Mouse (Mus musculus) liver, embryonic 15.5 days (tissue): Measurements from ENCODE around the gene Tnmd. TPM values are rescaled to one million over a fixed set of nuclear protein-coding genes. Genes with fewer than 3 reads are reported as not detected.

ENCODE experiments used
- ATAC-seq: fragments of 200-750 bp; cut with Nextera tagmentation; 2 replicates; pipeline ENCODE4 v1.8.0; 2017; ENCODE audit warnings: moderate number of reproducible peaks, mild to moderate bottlenecking, moderate library complexity; ENCODE audit not compliant: insufficient read depth
- H3K27ac ChIP-seq: fragments of 300-500 bp; sonication (generic); replicated peaks from 2 replicates; pipeline ENCODE4 v1.5.1; 2015; ENCODE audit warnings: mild to moderate bottlenecking, inconsistent platforms
- H3K27me3 ChIP-seq: fragments of 300-500 bp; sonication (generic); 2 replicates; pipeline ENCODE4 v1.6.1; 2015; ENCODE audit warnings: mild to moderate bottlenecking, inconsistent platforms
- H3K36me3 ChIP-seq: fragments of 300-500 bp; sonication (generic); replicated peaks from 2 replicates; pipeline ENCODE4 v1.6.1; 2015; ENCODE audit warnings: moderate library complexity, mild to moderate bottlenecking, inconsistent platforms
- H3K4me1 ChIP-seq: fragments of 300-500 bp; sonication (generic); replicated peaks from 2 replicates; pipeline ENCODE4 v1.6.1; 2015; ENCODE audit warnings: inconsistent platforms
- H3K4me2 ChIP-seq: fragments of 300-500 bp; sonication (generic); 2 replicates; pipeline ENCODE4 v1.6.1; 2015; ENCODE audit warnings: moderate library complexity, mild to moderate bottlenecking, inconsistent platforms
- H3K4me3 ChIP-seq: fragments of 300-500 bp; sonication (generic); replicated peaks from 2 replicates; pipeline ENCODE4 v1.5.1; 2015; ENCODE audit warnings: mild to moderate bottlenecking, inconsistent platforms
- H3K9ac ChIP-seq: fragments of 300-500 bp; sonication (generic); 2 replicates; pipeline ENCODE4 v1.6.1; 2015; ENCODE audit warnings: moderate library complexity, mild to moderate bottlenecking, inconsistent platforms
- H3K9me3 ChIP-seq: fragments of 300-500 bp; sonication (generic); replicated peaks from 2 replicates; pipeline ENCODE4 v1.6.1; 2016; ENCODE audit warnings: inconsistent platforms
- WGBS: fragments of 180-500 bp; shearing (Covaris S2); methylation state at CpG from one replicate; pipeline ENCODE4 v1.1.7; 2015; ENCODE audit warnings: mixed read lengths; ENCODE audit not compliant: insufficient replicate concordance; 5-methylcytosine and 5-hydroxymethylcytosine counted together
- polyA plus RNA-seq: library from polyadenylated mRNA; unstranded; fragments of >200 nt; fragmentation: Nextera tagmentation; extraction: Ambion mirVana; gene quantifications from 2 replicates; pipeline ENCODE4 v1.2.1, GENCODE M21; 2015

The Tnmd gene
- polyA plus RNA-seq, result 1.4 and 2.1 TPM in 2 replicates

- no peaks in the 10 kb centered on the region for H3K9me3 ChIP-seq
- H3K4me3 ChIP-seq, result no peak within 1 kb of the TSS
- H3K36me3 ChIP-seq, result no peaks in the 10 kb centered on the region
- H3K27me3 ChIP-seq, result no peaks in the 10 kb centered on the region
- no peak for ATAC-seq
- no peak within 1 kb of the TSS for H3K4me2 ChIP-seq
- H3K27ac ChIP-seq, result no peak within 1 kb of the TSS
- H3K4me1 ChIP-seq, result no peaks in the 10 kb centered on the region
- no peak within 1 kb of the TSS for H3K9ac ChIP-seq
- 62% methylated on average over 5 of the region's 5 CpGs for WGBS
These were observed at the start of gene Tnmd for GRCm38 (mm10) chrX:133850680-133851079. TSS of gene Tnmd (plus strand) at chrX:133850980.

DNA sequence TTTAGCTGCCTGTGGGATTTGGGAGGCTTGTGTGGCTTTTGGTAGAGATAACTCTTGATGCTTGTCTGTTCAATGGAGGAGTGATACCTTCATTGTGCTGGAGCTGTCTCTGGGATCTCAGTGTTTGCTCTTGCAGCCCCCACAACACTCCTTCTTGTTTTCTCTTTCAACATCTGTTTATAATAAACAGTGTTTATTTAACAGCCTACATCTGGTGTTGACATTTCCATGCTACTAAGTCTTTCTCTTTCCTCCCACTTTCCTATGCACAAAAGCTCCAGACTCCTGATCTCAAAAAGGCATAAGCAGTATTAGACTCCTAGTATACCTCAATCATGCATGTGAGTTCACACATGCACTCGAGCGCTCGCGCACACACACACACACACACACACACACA lies 2.9 kb downstream of the Tnmd start:
- ATAC-seq, result no peak
- no peak overlapping the region for H3K9ac ChIP-seq
- 74% methylated on average over 4 of the region's 4 CpGs for WGBS
- H3K4me3 ChIP-seq, result no peak overlapping the region
- H3K9me3 ChIP-seq, result no peaks in the 10 kb centered on the region
- H3K36me3 ChIP-seq, result no peaks in the 10 kb centered on the region
- H3K4me1 ChIP-seq, result no peaks in the 10 kb centered on the region
- H3K4me2 ChIP-seq, result no peak overlapping the region
- no peak overlapping the region for H3K27ac ChIP-seq
- no peaks in the 10 kb centered on the region for H3K27me3 ChIP-seq

GRCm38 (mm10) chrX:133869743-133870142 lies 19.0 kb downstream of the Tnmd start:
- WGBS, result 29% methylated on average over 6 of the region's 6 CpGs
- H3K4me3 ChIP-seq, result no peak overlapping the region
- ATAC-seq, result no peak
- H3K27ac ChIP-seq, result no peak overlapping the region
- H3K9me3 ChIP-seq, result no peaks in the 10 kb centered on the region
- H3K4me1 ChIP-seq, result no peaks in the 10 kb centered on the region
- H3K9ac ChIP-seq, result no peak overlapping the region
- no peak overlapping the region for H3K4me2 ChIP-seq
- no peaks in the 10 kb centered on the region for H3K27me3 ChIP-seq
- no peaks in the 10 kb centered on the region for H3K36me3 ChIP-seq

- Histone ChIP-seq H3K4me1 (no peaks in the 10 kb centered on the region), H3K9me3 (no peaks in the 10 kb centered on the region), H3K9ac (no peak overlapping the region), H3K4me2 (no peak overlapping the region), H3K4me3 (no peak overlapping the region), H3K27ac (no peak overlapping the region), H3K27me3 (no peaks in the 10 kb centered on the region), H3K36me3 (no peaks in the 10 kb centered on the region)
- 32% methylated on average over 3 of the region's 3 CpGs for WGBS
- ATAC-seq, result no peak
These were observed 36.5 kb downstream of the Tnmd start for GRCm38 (mm10) chrX:133887308-133887707.

- no peak overlapping the region for H3K27ac ChIP-seq
- H3K36me3 ChIP-seq, result no peaks in the 10 kb centered on the region
- H3K4me3 ChIP-seq, result no peak overlapping the region
- no peak overlapping the region for H3K4me2 ChIP-seq
- no peaks in the 10 kb centered on the region for H3K9me3 ChIP-seq
- ATAC-seq, result no peak
- WGBS, result 75% methylated on average over 5 of the region's 5 CpGs
- H3K4me1 ChIP-seq, result no peaks in the 10 kb centered on the region
- no peaks in the 10 kb centered on the region for H3K27me3 ChIP-seq
- no peak overlapping the region for H3K9ac ChIP-seq
These were observed 37.3 kb downstream of the Tnmd start for GRCm38 (mm10) chrX:133888111-133888510.

DNA sequence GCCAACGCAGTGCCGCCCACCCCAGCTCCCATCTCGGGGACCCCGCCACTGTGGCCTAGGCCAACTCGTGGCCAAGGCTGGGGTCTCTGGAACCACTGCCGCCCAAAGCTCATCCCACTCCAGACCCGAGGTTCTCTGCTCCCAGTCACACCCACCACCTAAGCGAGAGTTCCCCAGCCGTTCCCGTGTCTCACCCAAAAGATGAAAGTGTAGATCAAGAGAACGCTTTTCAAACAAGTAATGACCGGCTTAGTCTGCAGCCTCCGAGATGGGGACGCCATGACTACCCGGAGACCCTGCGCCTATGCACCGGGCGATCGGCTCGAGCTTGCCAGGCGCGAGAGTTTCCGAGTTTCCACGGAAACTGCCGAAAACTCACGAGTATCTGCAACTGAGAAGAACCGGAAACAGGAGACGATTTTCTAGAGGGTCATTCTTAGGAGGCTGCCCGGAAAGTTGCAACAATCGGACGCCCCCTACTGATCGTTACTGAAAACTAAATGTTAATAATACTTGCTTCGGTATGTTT lies 47.3 kb downstream of the Tnmd start, which contains the start of gene Tspan6:
TSS of gene Tspan6 (minus strand) at position 416 of the 529 bp plus-strand sequence.
- Histone ChIP-seq H3K4me1 (no peaks in the 10 kb centered on the region), H3K9me3 (no peaks in the 10 kb centered on the region), H3K4me2 (peak within 1 kb of the TSS; percentile 66), H3K9ac (no peak within 1 kb of the TSS; the same call in 1 of the 2 replicates), H3K36me3 (no peaks in the 10 kb centered on the region), H3K4me3 (peak within 1 kb of the TSS; percentile 52), H3K27me3 (no peaks in the 10 kb centered on the region), H3K27ac (no peak within 1 kb of the TSS)
- ATAC-seq, result peak; percentile 51
- 20% methylated on average over 33 of the region's 33 CpGs for WGBS

GRCm38 (mm10) chrX:133908261-133908660 lies 57.5 kb downstream of the Tnmd start, which contains the start of gene Srpx2:
TSS of gene Srpx2 (plus strand) at chrX:133908426.
- Histone ChIP-seq H3K27me3 (no peaks in the 10 kb centered on the region; the same call in 1 of the 2 replicates), H3K9ac (no peak within 1 kb of the TSS), H3K4me1 (no peaks in the 10 kb centered on the region), H3K4me2 (no peak within 1 kb of the TSS), H3K9me3 (no peaks in the 10 kb centered on the region), H3K27ac (no peak within 1 kb of the TSS), H3K4me3 (no peak within 1 kb of the TSS), H3K36me3 (no peaks in the 10 kb centered on the region)
- WGBS, result 21% methylated on average over 3 of the region's 3 CpGs
- ATAC-seq, result no peak

DNA sequence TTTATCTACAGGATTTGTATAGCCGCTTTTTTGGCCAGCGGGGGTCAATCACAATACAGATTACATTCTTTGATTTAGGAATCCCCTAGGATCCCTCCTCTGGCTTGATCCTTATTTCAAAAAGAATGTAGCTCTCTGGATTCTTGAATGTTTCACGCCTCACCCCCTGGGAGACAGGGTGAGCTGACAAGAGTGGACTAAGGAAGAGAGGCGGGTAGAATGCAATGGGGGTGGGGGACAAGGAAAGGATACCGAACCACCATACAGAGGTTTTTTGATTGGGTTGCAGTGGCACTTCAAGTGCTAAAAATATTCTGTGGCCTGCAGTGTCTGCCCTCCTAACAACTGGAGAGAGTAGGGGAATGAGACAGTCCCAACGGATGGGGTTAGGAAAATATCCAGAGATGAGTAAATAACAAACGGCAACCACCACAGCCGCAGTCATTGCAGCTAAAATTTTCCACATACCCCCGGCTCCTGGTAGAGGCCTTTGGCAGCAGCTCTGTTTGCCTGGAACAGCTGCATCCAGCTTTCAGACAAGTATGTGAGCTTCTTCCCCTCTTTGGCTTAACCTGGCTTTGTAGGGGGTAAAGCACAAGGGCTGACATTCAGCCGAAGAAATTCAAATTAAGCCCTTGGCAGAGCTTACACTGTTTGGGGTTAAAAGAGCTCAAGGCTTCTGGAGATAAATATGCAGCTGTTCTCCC lies 60.8 kb downstream of the Tnmd start:
- Histone ChIP-seq H3K36me3 (no peaks in the 10 kb centered on the region), H3K27me3 (no peaks in the 10 kb centered on the region; the same call in none of the 2 replicates), H3K4me1 (no peaks in the 10 kb centered on the region), H3K9ac (no peak overlapping the region), H3K27ac (no peak overlapping the region), H3K4me3 (no peak overlapping the region), H3K9me3 (no peaks in the 10 kb centered on the region), H3K4me2 (no peak overlapping the region)
- no peak for ATAC-seq
- WGBS, result 35% methylated on average over 10 of the region's 10 CpGs

DNA sequence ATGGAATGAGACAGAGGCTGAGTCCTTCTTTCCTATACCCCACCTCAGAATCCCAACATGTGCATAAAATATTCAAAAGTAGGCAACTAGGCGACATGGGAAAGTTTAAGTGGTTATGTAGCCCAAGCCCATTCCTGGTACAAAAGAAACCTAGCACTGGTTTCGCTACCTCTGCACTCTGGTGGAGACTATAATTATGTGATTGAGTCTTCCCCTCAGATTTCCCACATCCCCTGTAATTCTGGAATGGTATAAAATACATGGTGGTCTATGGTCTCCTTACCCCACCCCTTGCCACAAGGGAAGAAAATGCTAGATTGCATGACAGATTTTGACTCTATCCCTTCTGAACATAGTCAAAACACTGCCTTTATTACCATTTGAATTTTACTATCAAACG lies 62.2 kb downstream of the Tnmd start:
- Histone ChIP-seq H3K4me1 (no peaks in the 10 kb centered on the region), H3K9ac (no peak overlapping the region), H3K4me3 (no peak overlapping the region), H3K27ac (no peak overlapping the region), H3K9me3 (no peaks in the 10 kb centered on the region), H3K27me3 (no peaks in the 10 kb centered on the region; the same call in none of the 2 replicates), H3K36me3 (no peaks in the 10 kb centered on the region), H3K4me2 (no peak overlapping the region)
- 46% methylated on average over 3 of the region's 3 CpGs for WGBS
- ATAC-seq, result no peak

GRCm38 (mm10) chrX:133914219-133914618 lies 63.4 kb downstream of the Tnmd start:
- no peak overlapping the region for H3K4me2 ChIP-seq
- H3K9ac ChIP-seq, result no peak overlapping the region
- no peak for ATAC-seq
- no peak overlapping the region for H3K27ac ChIP-seq
- 37% methylated on average over 7 of the region's 7 CpGs for WGBS
- H3K4me3 ChIP-seq, result no peak overlapping the region
- no peaks in the 10 kb centered on the region for H3K36me3 ChIP-seq
- no peaks in the 10 kb centered on the region for H3K4me1 ChIP-seq
- H3K9me3 ChIP-seq, result no peaks in the 10 kb centered on the region
- H3K27me3 ChIP-seq, result no peaks in the 10 kb centered on the region; the same call in none of the 2 replicates
